Mouse (Mus musculus) liver, embryonic 14.5 days (tissue): Measurements from ENCODE around the gene Ckap4.

Experiments used
- CTCF ChIP-seq: IDR thresholded peaks from 2 replicates; pipeline ENCODE4 v1.5.1; 2016; ENCODE audit warnings: antibody characterized with exemption, low read depth, control low read depth
- EP300 ChIP-seq: IDR thresholded peaks from 2 replicates; pipeline ENCODE4 v1.6.1; 2016; ENCODE audit warnings: antibody characterized with exemption, low read depth

- TF ChIP-seq CTCF (no peak), EP300 (no peak)
Observed at GRCm38 (mm10) chr10:84535458-84535857, 1.6 kb upstream of the Ckap4 start.
